Mouse (Mus musculus) heart, embryonic 15.5 days (tissue): ENCODE results near the gene Ufsp1. TPM values are rescaled to one million over a fixed set of nuclear protein-coding genes. Genes with fewer than 3 reads are reported as not detected.
"Not testable (repeated sequence)": the region's sequence is repeated elsewhere in the genome, so short reads cannot be mapped to it uniquely, and the experiment has no call there.

Experiments used
- ATAC-seq: fragments of 200-750 bp; cut with Nextera tagmentation; replicated peaks from 2 replicates; pipeline ENCODE4 v1.8.0; 2017; ENCODE audit warnings: low read depth, moderate TSS enrichment; ENCODE audit not compliant: insufficient number of reproducible peaks, insufficient read depth, low FRiP score
- H3K27ac ChIP-seq: fragments of 300-500 bp; sonication (generic); 2 replicates; pipeline ENCODE4 v1.5.1; 2015; ENCODE audit warnings: mild to moderate bottlenecking, inconsistent platforms
- H3K27me3 ChIP-seq: fragments of 300-500 bp; sonication (generic); 2 replicates; pipeline ENCODE4 v1.6.1; 2015; ENCODE audit warnings: inconsistent platforms
- H3K36me3 ChIP-seq: fragments of 300-500 bp; sonication (generic); 2 replicates; pipeline ENCODE4 v1.6.1; 2015; ENCODE audit warnings: mild to moderate bottlenecking, inconsistent platforms
- H3K4me1 ChIP-seq: fragments of 300-500 bp; sonication (generic); replicated peaks from 2 replicates; pipeline ENCODE4 v1.6.1; 2015; ENCODE audit warnings: inconsistent platforms
- H3K4me2 ChIP-seq: fragments of 300-500 bp; sonication (generic); 2 replicates; pipeline ENCODE4 v1.6.1; 2015; ENCODE audit warnings: inconsistent platforms, mild to moderate bottlenecking, moderate library complexity
- H3K4me3 ChIP-seq: fragments of 300-500 bp; sonication (generic); 2 replicates; pipeline ENCODE4 v1.5.1; 2015; ENCODE audit warnings: mild to moderate bottlenecking, inconsistent platforms
- H3K9ac ChIP-seq: fragments of 300-500 bp; sonication (generic); 2 replicates; pipeline ENCODE4 v1.6.1; 2015; ENCODE audit warnings: mild to moderate bottlenecking, inconsistent platforms
- H3K9me3 ChIP-seq: fragments of 300-500 bp; sonication (generic); replicated peaks from 2 replicates; pipeline ENCODE4 v1.6.1; 2016; ENCODE audit warnings: inconsistent platforms
- WGBS: fragments of 180-500 bp; shearing (Covaris S2); methylation state at CpG from one replicate; pipeline ENCODE4 v1.1.7; 2015; ENCODE audit warnings: mixed read lengths; 5-methylcytosine and 5-hydroxymethylcytosine counted together
- polyA plus RNA-seq: library from polyadenylated mRNA; unstranded; fragments of >200 nt; fragmentation: Nextera tagmentation; extraction: Ambion mirVana; gene quantifications from 2 replicates; pipeline ENCODE4 v1.2.1, GENCODE M21; 2015

Gene Ufsp1
- polyA plus RNA-seq, result 6.1 and 11.2 TPM in 2 replicates

DNA sequence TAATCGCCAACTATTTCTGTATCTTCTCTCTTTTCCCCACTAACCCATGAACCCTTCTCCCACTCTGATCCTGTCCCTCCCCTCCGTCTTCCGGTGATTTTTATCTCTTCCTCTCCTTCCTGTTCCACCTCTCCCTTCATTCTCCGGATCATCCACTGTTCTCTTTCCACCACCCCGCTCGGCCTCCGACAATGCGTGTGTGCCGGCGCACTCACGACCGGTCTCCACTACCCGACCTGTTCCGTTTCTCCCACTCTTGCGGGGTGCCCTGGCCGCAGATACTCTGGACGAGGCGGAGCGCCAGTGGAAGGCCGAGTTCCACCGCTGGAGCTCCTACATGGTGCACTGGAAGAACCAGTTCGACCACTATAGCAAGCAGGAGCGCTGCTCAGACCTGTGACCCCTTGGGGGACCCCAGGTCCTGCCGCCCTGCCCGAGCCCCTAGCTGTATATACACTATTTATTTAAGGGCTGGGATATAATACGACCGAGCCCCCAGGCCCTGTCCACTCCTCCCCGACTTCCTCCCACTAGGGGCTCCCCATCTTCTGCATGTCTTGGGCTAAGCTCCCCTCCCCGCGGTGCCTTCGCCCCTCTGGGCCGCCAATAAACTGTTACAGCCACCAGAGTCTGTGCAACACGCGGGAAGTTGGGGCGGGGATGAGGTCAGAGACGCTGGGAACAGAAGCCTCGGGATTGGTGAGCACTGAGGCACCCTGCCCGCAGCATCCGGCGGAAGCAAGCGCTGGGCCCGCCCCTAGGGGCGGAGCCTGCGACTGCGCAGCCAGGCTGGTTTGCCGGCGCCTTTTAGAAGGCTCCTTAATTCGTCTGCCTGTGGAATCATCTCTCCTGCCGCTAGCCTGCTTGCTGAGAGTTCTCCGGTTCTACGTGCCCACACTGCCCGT, at the start of gene Ufsp1:
TSS of gene Ufsp1 (plus strand) at position 791 of the 905 bp plus-strand sequence.
- Histone ChIP-seq H3K4me2 (peak within 1 kb of the TSS; percentile 99), H3K36me3 (peaks cover 38% of the 10 kb centered on the region), H3K9ac (peak within 1 kb of the TSS; percentile 78), H3K9me3 (no peaks in the 10 kb centered on the region), H3K4me3 (peak within 1 kb of the TSS; percentile 65), H3K27me3 (peaks cover 28% of the 10 kb centered on the region), H3K4me1 (peaks cover 32% of the 10 kb centered on the region), H3K27ac (peak within 1 kb of the TSS; percentile 96)
- under 1% methylated on average over 52 of the region's 52 CpGs for WGBS
- peak; percentile 94 for ATAC-seq

DNA sequence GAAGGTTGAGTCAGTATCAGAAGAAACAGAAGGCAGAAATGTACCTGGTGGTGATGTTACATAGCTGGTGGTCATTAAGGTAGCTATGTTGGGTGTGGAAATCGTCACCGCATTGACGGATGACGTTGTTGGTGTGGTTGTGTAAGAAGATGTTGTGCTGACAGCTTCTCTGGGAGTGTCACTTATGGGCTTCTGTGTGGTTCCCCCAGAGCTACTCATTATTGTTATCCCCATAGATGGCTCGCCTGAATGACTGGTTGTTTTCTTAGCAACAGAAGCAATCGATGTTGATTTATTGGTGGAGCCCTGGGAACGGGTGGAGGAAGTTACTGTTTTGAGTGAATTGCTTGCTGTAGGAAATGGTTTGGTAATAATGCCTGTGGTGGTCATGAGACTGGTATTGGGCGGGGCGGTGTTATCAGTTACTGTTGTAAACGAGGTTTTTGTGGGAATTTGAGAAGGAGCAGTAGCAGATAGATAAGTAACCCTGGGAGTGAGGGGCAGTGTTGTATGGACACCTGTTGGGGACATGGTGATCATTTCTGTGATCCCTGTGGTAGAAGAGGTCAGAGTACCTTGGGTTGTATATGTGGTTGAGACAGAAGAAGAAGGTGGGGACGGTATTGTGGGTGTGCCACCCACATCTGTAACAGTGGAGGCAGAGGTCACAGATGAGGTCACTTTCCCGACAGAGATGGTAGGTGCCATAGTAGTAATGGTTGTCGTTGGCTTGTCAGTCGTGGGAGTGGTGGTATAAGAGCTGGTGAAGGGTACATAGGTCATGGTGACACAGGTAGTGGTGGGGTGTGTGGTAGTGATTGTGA, 30.3 kb upstream of the Ufsp1 start:
- Histone ChIP-seq H3K27ac (no peak overlapping the region), H3K9me3 (no peaks in the 10 kb centered on the region), H3K9ac (no peak overlapping the region), H3K4me3 (no peak overlapping the region), H3K4me2 (no peak overlapping the region), H3K4me1 (0 out of 2 replicates have a peak, but pooled peaks cover 3% of the 10 kb centered on the region), H3K36me3 (no peaks in the 10 kb centered on the region), H3K27me3 (peaks cover 3% of the 10 kb centered on the region; the same call in 1 of the 2 replicates)
- ATAC-seq, result no peak
- WGBS, result 71% methylated on average over 14 of the region's 14 CpGs

DNA sequence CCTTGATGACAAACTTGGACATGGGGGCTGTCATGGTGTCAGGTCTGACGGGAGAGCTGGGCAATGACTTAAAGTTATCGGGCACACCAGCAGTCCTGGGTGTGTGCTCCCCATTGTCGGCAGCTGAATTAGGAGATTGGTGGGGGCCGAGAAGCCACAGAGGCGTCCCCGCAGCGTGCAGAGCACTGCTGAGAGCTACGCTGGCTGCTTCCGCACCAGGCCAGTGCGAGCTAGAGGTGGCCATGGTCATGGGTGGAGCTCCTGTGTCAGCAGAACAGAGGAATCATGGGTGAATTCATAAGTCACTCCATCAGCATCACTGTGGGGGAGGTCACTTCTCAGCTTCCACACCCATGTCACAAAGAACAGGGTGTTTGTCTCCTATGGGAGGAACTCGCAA, 29.6 kb upstream of the Ufsp1 start:
- 0 out of 2 replicates have a peak, but pooled peaks cover 3% of the 10 kb centered on the region for H3K4me1 ChIP-seq
- no peak overlapping the region for H3K4me2 ChIP-seq
- ATAC-seq, result no peak
- peaks cover 3% of the 10 kb centered on the region; the same call in 1 of the 2 replicates for H3K27me3 ChIP-seq
- no peak overlapping the region for H3K27ac ChIP-seq
- no peaks in the 10 kb centered on the region for H3K36me3 ChIP-seq
- WGBS, result 84% methylated on average over 11 of the region's 11 CpGs
- no peak overlapping the region for H3K4me3 ChIP-seq
- no peak overlapping the region for H3K9ac ChIP-seq
- no peaks in the 10 kb centered on the region for H3K9me3 ChIP-seq

DNA sequence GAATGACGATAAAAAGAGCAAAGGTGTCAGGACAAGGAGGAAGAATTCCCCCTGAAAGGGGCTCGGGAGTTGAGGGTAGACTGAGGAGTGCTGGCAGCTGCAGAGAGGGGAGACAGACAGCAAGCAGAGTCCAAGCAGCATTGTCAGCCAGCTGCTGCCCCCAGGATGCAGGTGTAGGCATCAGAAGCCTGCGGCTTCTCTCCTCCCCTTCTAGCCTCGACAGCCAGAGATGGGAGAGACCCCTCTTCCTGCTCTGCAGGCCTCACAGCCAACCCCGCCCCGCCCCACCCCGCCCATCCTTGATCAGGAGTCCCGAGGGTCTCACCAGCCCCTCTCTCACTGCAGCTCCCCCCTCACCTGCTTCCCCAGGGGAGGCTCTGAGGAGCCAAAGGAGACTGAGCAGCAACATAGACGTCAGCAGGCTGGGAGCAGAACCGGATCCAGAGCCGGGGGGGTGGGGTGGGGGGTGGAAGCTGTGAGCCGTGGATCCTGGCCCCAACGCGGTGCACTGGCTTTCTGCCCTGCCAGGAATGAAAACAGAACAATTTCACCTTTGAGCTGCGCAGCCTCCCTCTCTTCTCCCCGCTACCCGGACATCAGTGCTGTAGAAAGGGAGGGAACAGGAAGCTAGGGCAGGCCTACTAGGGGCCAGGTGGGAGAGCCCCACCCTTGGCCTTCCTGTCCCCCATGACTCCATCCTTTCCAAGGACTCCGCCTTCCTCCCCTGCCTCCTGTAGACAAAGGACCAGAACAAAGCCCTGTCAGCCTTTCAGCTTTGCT, 26.1 kb upstream of the Ufsp1 start:
- Histone ChIP-seq H3K4me3 (0 out of 2 replicates have a peak overlapping the region, but pooled peaks have one; percentile 8), H3K27me3 (peaks cover 3% of the 10 kb centered on the region; the same call in 1 of the 2 replicates), H3K9ac (no peak overlapping the region), H3K4me1 (0 out of 2 replicates have a peak, but pooled peaks cover 3% of the 10 kb centered on the region), H3K36me3 (no peaks in the 10 kb centered on the region), H3K27ac (no peak overlapping the region), H3K9me3 (no peaks in the 10 kb centered on the region), H3K4me2 (peak overlapping the region; percentile 42)
- WGBS, result 23% methylated on average over 16 of the region's 18 CpGs
- ATAC-seq, result 0 out of 2 replicates have a peak, but pooled peaks have one; percentile 50

DNA sequence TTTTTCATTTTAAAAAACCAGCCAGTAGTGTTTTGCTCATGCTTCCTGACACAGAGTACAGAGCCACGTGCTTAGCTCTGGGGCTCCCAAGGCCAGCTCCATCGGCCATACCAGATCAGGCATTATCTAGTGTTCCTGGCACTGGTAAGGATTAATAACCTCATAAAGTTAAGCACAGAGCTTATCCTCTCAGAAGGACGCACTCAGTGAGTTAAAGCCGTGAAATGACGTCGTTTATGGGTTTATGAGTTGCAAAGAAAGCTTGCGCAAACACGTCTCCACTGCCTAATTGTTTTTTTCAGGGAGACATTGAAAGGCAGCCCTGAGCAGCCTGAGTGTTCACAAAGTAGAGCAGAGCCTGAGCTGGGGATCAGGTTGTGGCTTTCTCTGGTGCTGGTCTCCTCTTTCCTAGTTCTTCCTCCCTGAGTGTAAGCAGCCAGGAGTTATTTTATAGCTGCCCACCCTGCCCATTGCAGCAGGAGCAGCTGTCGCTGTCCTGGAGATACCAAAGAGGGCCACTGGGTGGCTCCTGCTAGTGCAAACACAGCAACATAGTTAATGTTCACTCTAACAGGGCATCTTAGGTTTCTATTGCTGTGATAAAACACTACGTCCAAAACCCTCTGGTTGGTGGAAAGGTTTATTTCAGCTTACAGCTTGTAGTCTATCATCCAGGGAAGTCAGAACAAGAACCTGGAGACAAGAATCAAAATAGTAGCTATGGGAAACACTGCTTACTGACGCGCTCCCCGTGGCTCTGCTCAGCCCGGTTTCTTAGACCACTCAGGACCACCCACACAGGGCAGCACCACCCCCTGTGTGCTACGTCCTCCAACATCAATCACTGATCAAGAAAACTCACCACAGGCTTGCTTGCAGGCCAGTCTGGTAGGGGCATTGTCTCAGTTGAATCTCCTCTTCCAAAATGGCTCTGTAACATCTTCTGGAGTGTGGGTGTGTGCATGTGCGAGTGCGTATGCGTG, 16.8 kb upstream of the Ufsp1 start:
- H3K36me3 ChIP-seq, result no peaks in the 10 kb centered on the region
- no peak overlapping the region for H3K4me3 ChIP-seq
- H3K9ac ChIP-seq, result no peak overlapping the region
- H3K4me1 ChIP-seq, result no peaks in the 10 kb centered on the region
- no peak overlapping the region for H3K27ac ChIP-seq
- 55% methylated on average over 18 of the region's 18 CpGs for WGBS
- no peak overlapping the region for H3K4me2 ChIP-seq
- no peaks in the 10 kb centered on the region for H3K9me3 ChIP-seq
- no peaks in the 10 kb centered on the region for H3K27me3 ChIP-seq
- no peak for ATAC-seq

DNA sequence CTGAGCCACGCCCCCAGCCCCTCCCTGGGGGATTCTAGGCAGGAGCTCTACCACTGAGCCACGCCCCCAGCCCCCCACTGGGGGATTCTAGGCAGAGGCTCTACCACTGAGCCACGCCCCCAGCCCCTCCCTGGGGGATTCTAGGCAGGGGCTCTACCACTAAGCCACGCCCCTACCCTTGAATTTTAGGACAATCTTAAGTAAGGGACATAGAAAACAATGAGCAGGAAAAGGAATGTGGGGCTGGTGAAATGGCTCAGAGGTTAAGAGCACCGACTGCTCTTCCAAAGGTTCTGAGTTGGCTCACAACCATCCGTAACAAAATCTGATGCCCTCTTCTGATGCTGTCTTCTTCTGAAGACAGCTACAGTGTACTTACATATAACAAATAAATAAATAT, 10.0 kb upstream of the Ufsp1 start:
- not testable (repeated sequence) for H3K4me2 ChIP-seq, H3K27ac ChIP-seq, H3K36me3 ChIP-seq, H3K4me3 ChIP-seq, ATAC-seq, H3K9ac ChIP-seq, H3K9me3 ChIP-seq
- 83% methylated on average over 5 of the region's 6 CpGs for WGBS
- peaks cover 27% of the 10 kb centered on the region for H3K4me1 ChIP-seq
- H3K27me3 ChIP-seq, result peaks cover 26% of the 10 kb centered on the region

DNA sequence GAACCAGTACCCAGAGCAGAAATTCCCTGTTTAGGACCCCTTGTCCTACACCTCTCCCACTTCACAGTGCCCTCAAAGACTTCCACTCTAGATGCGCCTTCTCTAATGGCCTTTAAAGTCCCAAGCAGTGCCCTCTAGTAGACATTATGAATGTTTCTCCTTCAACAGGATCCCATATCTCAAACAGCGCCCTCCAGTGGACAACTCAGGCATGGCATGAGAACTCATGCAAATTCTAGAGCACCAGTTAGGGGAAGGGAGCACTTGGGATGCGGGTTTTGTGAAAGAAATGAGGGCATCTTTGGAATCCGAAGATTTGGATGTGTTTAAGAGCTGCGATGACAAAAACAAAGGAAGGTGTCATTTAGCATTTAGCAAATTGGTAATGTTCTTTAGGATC, 9.4 kb upstream of the Ufsp1 start:
- H3K27me3 ChIP-seq, result peaks cover 33% of the 10 kb centered on the region
- H3K9ac ChIP-seq, result no peak overlapping the region
- H3K36me3 ChIP-seq, result no peaks in the 10 kb centered on the region
- no peak overlapping the region for H3K27ac ChIP-seq
- no peak overlapping the region for H3K4me2 ChIP-seq
- H3K4me3 ChIP-seq, result no peak overlapping the region
- H3K4me1 ChIP-seq, result peaks cover 33% of the 10 kb centered on the region
- H3K9me3 ChIP-seq, result no peaks in the 10 kb centered on the region
- no peak for ATAC-seq
- 53% methylated on average over 5 of the region's 5 CpGs for WGBS

DNA sequence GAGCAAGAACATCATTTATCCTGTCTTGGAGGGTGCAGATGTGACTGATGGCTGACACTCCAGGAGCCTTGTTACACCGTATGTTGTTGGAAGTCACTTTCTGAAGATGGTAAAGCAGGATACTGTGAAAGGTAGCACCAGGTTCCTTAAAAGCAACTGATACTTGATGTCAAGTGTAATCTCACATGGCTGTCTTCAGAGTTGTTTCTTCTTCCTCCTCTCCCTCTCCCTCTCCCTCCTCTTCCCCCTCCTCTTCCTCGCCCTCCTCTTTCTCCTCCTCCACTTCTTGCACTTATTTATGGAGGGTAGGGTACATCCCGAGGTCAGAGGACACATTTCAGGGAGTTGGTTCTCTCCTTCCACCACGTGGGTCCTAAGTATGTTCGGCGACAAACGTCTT, 8.4 kb upstream of the Ufsp1 start:
- 45% methylated on average over 7 of the region's 7 CpGs for WGBS
- no peak overlapping the region for H3K27ac ChIP-seq
- no peak for ATAC-seq
- peaks cover 42% of the 10 kb centered on the region for H3K27me3 ChIP-seq
- no peaks in the 10 kb centered on the region for H3K9me3 ChIP-seq
- H3K36me3 ChIP-seq, result no peaks in the 10 kb centered on the region
- H3K4me1 ChIP-seq, result peaks cover 38% of the 10 kb centered on the region
- H3K9ac ChIP-seq, result no peak overlapping the region
- H3K4me2 ChIP-seq, result no peak overlapping the region
- no peak overlapping the region for H3K4me3 ChIP-seq

DNA sequence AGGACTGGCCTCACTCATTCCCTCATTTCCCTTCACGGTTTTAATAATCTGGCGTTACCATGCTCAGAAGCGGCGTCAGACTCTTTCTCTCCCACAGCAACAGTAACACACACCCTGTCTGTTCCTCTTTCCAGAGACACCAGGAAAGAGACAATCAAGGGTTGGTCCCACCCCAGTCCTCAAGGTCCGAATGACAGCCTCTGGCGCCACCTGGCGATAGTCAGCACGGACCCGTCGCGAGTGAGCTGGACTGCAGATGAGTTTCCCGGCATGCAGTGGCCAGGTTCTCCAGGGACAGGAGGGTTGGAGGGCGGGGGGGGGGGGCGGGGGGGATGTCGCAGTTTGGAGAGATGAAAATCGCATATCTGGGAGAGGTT, 7.8 kb upstream of the Ufsp1 start:
- Histone ChIP-seq H3K36me3 (no peaks in the 10 kb centered on the region), H3K27me3 (peaks cover 46% of the 10 kb centered on the region), H3K9me3 (no peaks in the 10 kb centered on the region), H3K4me2 (peak overlapping the region; percentile 86), H3K4me3 (peak overlapping the region; percentile 48), H3K27ac (no peak overlapping the region), H3K9ac (no peak overlapping the region), H3K4me1 (peaks cover 38% of the 10 kb centered on the region)
- ATAC-seq, result peak; percentile 40
- WGBS, result under 1% methylated on average over 14 of the region's 16 CpGs
